Mouse (Mus musculus) C2C12 (cell line): ENCODE data around the gene Ramp1. TPM values are rescaled to one million over a fixed set of nuclear protein-coding genes. Genes with fewer than 3 reads are reported as not detected.
A peak's percentile ranks its signal among the peaks of the same experiment; 100 is the strongest.

Source experiments
- H3K27me3 ChIP-seq: one replicate; pipeline ENCODE4 v1.6.1; 2011; ENCODE audit not compliant: control insufficient read depth, insufficient read depth, insufficient read length
- H3K36me3 ChIP-seq: one replicate; pipeline ENCODE4 v1.6.1; 2011; ENCODE audit not compliant: control insufficient read depth, insufficient read depth
- H3K4me3 ChIP-seq: one replicate; pipeline ENCODE4 v1.5.1; 2011; ENCODE audit warnings: mild to moderate bottlenecking, control low read depth; ENCODE audit not compliant: poor library complexity, insufficient read depth, severe bottlenecking
- H3K79me2 ChIP-seq: one replicate; pipeline ENCODE4 v1.6.1; 2011; ENCODE audit not compliant: control insufficient read depth, insufficient read depth
- H3K79me3 ChIP-seq: one replicate; pipeline ENCODE4 v1.6.1; 2011; ENCODE audit warnings: low read depth, control low read depth
- H3ac ChIP-seq: one replicate; pipeline ENCODE3; 2011; ENCODE audit warnings: low read depth; ENCODE audit not compliant: control insufficient read depth, insufficient read length
- CEBPB ChIP-seq: IDR thresholded peaks from one replicate; pipeline ENCODE4 v1.6.1; 2011; ENCODE audit warnings: low read depth, mild to moderate bottlenecking, control low read depth, moderate library complexity
- CTCF ChIP-seq: IDR thresholded peaks from one replicate; pipeline ENCODE4 v1.5.1; 2011; ENCODE audit not compliant: control insufficient read depth, insufficient read depth, insufficient read length
- FOSL1 ChIP-seq: IDR thresholded peaks from one replicate; pipeline ENCODE4 v1.8.0; 2011; ENCODE audit warnings: mild to moderate bottlenecking, low read length; ENCODE audit not compliant: poor library complexity, insufficient read depth, severe bottlenecking
- MAX ChIP-seq: IDR thresholded peaks from one replicate; pipeline ENCODE4 v1.6.1; 2011; ENCODE audit warnings: mild to moderate bottlenecking, control low read depth
- MYOD1 ChIP-seq: IDR thresholded peaks from one replicate; pipeline ENCODE4 v1.6.1; 2011; ENCODE audit warnings: low read depth; ENCODE audit not compliant: control insufficient read depth, insufficient read length
- MYOG ChIP-seq: IDR thresholded peaks from one replicate; pipeline ENCODE4 v1.6.1; 2011; ENCODE audit not compliant: control insufficient read depth, insufficient read length; ENCODE audit errors: extremely low read depth
- USF1 ChIP-seq: IDR thresholded peaks from one replicate; pipeline ENCODE4 v1.6.1; 2011; ENCODE audit warnings: low read depth, mild to moderate bottlenecking, control low read depth, moderate library complexity
- polyA plus RNA-seq: library from polyadenylated mRNA; unstranded; fragments of >200 nt; fragmentation: generic; extraction: Trizol; gene quantifications from one replicate; pipeline ENCODE4 v1.2.1, GENCODE M21; 2012; ENCODE audit warnings: missing spikeins

Ramp1 gene
- polyA plus RNA-seq, 1 experiment: 2.1 TPM

DNA sequence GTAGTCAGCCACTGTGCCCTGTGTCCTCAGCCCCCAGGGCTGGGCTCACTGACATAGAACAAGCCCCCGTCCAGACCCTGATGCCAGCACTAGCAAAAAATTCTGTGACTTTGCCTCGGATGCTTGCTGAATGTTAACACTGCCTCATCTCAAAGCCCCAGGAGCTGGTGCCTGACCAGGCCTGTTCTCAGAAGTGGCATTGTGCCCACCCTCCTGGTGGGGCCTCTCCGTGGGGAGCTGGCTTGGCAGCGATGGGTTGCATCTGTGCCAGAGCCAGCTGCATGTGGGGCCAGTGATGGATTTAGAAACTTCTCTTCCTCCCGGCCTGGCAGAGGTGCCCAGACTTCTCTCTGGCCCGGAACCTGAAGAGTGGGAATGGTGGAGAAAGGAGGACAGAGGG lies 30.2 kb downstream of the Ramp1 start:
- TF ChIP-seq MAX (no peak), CEBPB (no peak), USF1 (no peak), FOSL1 (no peak), MYOG (no peak), CTCF (no peak), MYOD1 (no peak)
- Histone ChIP-seq H3K79me2 (no peaks in the 10 kb centered on the region), H3K79me3 (no peaks in the 10 kb centered on the region), H3K4me3 (no peak overlapping the region), H3ac (no peak overlapping the region), H3K36me3 (no peaks in the 10 kb centered on the region), H3K27me3 (no peaks in the 10 kb centered on the region)

DNA sequence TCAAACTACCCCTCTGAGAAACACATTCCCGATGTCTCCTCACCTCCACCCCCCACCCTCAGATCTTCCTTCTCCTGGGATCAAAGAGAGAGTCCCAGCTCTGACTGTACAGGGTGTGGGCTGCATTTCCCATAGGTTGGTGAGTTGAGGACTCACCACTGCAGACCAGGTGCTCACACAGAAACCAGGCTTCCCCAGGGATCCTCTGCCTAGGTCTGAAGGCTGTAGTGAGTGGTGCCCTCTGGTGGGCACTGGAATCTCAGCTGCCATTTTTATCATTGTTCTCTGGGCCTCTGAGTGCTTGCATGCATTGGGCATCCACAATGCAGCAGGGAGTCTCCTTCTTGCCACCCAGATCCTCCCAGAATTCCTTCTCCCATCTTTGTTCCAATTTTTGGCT lies 31.5 kb downstream of the Ramp1 start:
- TF ChIP-seq USF1 (no peak), CTCF (peak; percentile 73)
- H3K4me3 ChIP-seq: no peak overlapping the region
- H3K79me3 ChIP-seq: no peaks in the 10 kb centered on the region
- H3K36me3 ChIP-seq: no peaks in the 10 kb centered on the region
- no peaks in the 10 kb centered on the region for H3K79me2 ChIP-seq
- H3K27me3 ChIP-seq: no peaks in the 10 kb centered on the region
- no peak overlapping the region for H3ac ChIP-seq

DNA sequence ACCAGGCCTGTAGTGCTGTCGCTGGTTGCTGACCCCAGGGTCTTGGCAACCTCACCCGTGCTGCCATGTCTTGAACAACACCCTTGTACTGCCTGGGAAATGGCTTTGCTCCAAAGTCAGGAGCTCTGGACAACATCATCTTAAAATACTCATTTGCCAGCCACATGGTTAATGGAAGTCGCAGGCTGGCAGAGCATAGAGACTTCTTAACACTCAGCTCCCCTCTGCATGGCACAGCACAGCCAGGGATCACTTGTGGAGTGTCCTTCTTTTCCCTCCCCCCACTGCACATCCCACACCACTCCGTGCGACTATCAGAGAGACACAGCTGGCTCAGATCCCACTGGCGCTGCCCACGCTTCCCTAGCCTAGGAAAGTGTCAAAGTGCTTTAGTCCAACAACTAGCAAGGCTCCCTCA lies 32.0 kb downstream of the Ramp1 start:
- H3K27me3 ChIP-seq: no peaks in the 10 kb centered on the region
- H3K36me3 ChIP-seq: no peaks in the 10 kb centered on the region
- H3ac ChIP-seq: no peak overlapping the region
- TF ChIP-seq MYOD1: no peak
- H3K79me2 ChIP-seq: no peaks in the 10 kb centered on the region
- no peak overlapping the region for H3K4me3 ChIP-seq
- no peaks in the 10 kb centered on the region for H3K79me3 ChIP-seq

DNA sequence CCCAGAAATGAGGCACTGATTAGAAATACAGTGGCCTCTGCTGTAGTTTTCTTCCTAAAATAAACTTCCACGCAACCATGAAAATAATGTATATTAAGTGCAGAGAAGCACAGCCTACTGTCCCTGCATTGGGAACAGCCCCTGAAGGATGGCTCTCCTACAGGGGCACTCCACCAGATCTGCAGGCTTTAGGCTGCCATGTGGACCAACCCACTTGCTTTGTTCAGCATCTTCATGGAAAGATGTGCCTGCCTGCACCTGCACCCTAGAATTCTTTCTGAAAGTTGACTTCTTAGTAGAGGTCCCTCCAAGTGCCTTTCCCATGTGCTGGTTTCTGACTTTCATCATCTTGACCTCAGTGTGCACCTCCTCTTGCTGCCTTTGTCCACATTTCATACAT lies 35.6 kb downstream of the Ramp1 start:
- Histone ChIP-seq H3ac (no peak overlapping the region), H3K4me3 (no peak overlapping the region), H3K79me2 (no peaks in the 10 kb centered on the region), H3K79me3 (no peaks in the 10 kb centered on the region), H3K27me3 (no peaks in the 10 kb centered on the region), H3K36me3 (no peaks in the 10 kb centered on the region)
- TF ChIP-seq CTCF: no peak
- no peak for TF ChIP-seq MYOG
- no peak for TF ChIP-seq CEBPB
- TF ChIP-seq FOSL1: no peak
- TF ChIP-seq USF1: no peak
- TF ChIP-seq MAX: no peak
- TF ChIP-seq MYOD1: no peak

DNA sequence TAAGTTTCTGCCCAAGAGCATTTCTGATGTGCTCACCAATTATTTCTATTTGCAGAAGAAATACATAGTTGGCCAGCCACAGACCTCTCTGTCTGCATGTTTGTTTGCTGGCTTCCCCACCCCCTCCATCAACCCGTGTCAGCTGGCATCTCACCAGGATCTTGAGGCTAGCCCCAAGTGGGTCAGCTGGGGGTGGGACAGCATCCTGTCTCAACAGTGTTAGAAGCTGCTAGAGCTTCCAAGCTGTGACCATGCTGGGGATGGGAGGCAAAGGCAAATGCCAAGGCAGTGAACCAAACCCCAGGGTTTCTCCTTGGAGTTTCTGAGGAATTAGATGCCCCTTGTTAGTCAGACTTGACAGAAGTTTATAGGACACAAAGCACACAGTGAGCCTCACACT lies 36.4 kb downstream of the Ramp1 start:
- H3ac ChIP-seq: no peak overlapping the region
- no peaks in the 10 kb centered on the region for H3K36me3 ChIP-seq
- no peak overlapping the region for H3K4me3 ChIP-seq
- no peaks in the 10 kb centered on the region for H3K79me2 ChIP-seq
- no peaks in the 10 kb centered on the region for H3K79me3 ChIP-seq
- no peaks in the 10 kb centered on the region for H3K27me3 ChIP-seq
- no peak for TF ChIP-seq CEBPB
- no peak for TF ChIP-seq MYOD1
- TF ChIP-seq MYOG: no peak
- TF ChIP-seq FOSL1: no peak
- TF ChIP-seq CTCF: no peak
- TF ChIP-seq USF1: no peak
- TF ChIP-seq MAX: no peak

DNA sequence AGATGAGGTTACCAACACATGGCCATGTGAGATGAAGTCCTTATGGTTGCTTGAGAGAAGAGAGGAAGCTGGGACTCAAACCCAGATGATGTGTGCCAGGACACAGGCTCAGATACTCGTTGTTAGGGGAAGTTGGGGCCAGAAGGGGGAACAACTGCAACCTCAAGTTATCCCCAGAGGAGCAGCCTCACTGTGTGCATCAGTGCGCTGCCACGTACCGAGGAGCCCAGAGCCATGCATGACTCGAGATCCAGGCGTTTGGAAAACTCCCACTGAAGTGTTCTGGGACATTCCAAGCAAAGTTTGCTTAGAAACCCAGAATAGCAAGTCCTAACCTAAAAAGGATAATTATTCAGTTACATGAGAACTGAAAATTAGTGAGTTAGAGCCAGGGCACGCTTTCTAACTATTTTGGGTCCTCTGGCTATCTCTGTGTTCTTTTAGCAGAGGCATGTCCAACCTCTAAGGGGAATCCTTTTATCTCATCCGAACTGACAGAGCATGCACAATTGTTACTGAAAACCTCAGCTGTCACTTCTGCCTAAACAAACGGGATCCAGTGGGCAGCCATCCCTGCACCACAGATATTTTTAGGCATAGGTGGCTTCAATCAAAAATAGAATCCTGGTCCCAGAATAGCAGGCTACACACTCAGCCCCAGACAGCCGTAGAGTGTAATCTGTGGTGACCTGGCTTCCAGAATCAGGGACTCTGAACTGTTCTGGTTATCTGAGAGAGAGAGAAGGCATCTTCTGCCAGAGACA lies 37.1 kb downstream of the Ramp1 start:
- Histone ChIP-seq H3K4me3 (no peak overlapping the region), H3K79me3 (no peaks in the 10 kb centered on the region), H3K36me3 (no peaks in the 10 kb centered on the region), H3K27me3 (no peaks in the 10 kb centered on the region), H3ac (no peak overlapping the region), H3K79me2 (no peaks in the 10 kb centered on the region)
- TF ChIP-seq MAX (no peak), MYOD1 (peak; percentile 52)
